Mouse (Mus musculus) cerebellum, adult 9-11 months (tissue): Measurements from ENCODE around the gene Syna.
A peak's percentile ranks its signal among the peaks of the same experiment; 100 is the strongest.

Experiments used
- DNase-seq: peaks from one replicate; pipeline ENCODE4 v3.0.0; 2022

Gene Syna

GRCm38 (mm10) chr5:134528488-134528887, 31.5 kb downstream of the Syna start:
- DNase-seq, result no peak

- peak; percentile 76 for DNase-seq
These were observed 33.8 kb downstream of the Syna start for GRCm38 (mm10) chr5:134525971-134526711.

GRCm38 (mm10) chr5:134523728-134524127, 36.2 kb downstream of the Syna start:
- no peak for DNase-seq

GRCm38 (mm10) chr5:134522524-134522923, 37.4 kb downstream of the Syna start:
- no peak for DNase-seq

GRCm38 (mm10) chr5:134521806-134522205, 38.2 kb downstream of the Syna start:
- no peak for DNase-seq

- no peak for DNase-seq
These were observed 38.8 kb downstream of the Syna start for GRCm38 (mm10) chr5:134521131-134521530.

- no peak for DNase-seq
These were observed 39.9 kb downstream of the Syna start for GRCm38 (mm10) chr5:134520120-134520519.

- DNase-seq, result no peak
These were observed 40.5 kb downstream of the Syna start for GRCm38 (mm10) chr5:134519471-134519870.

- DNase-seq, result no peak
These were observed 47.9 kb downstream of the Syna start for GRCm38 (mm10) chr5:134512086-134512485.

- DNase-seq, result no peak
These were observed 49.7 kb downstream of the Syna start for GRCm38 (mm10) chr5:134510266-134510665.

GRCm38 (mm10) chr5:134508965-134509364, 51.0 kb downstream of the Syna start:
- no peak for DNase-seq
